Comparison of ENCODE assay signal across 15 mouse cellular contexts in genomic region chr5:150332810-150333209, GRCm38 (mm10).
A peak's percentile ranks its signal among the peaks of the same experiment; 100 is the strongest.
DNase-seq lines count a peak whose midpoint lies in the region; ATAC-seq and TF ChIP-seq lines count a peak whose summit lies in the region.
"Had no signal": no experiment of that assay in that cellular context is flagged by ENCODE, and none has a peak within 500 bp of the region (broad histone marks: within the 10 kb centered on the region; RNA-seq: fewer than 3 reads in every experiment).

No protein-coding gene starts in this region.

- no peak overlapping the region for H3K4me2 ChIP-seq in heart, embryonic 11.5 days
- H3K4me2 ChIP-seq in liver, embryonic 14.5 days (ENCODE audit: low read depth) = no peak overlapping the region
- H3K4me2 ChIP-seq: hindbrain, embryonic 12.5 days; midbrain, embryonic 11.5 days had no signal

- peak overlapping the region; percentile 51; the same call in 1 of the 2 replicates for H3K27ac ChIP-seq in heart, embryonic 11.5 days (ENCODE audit: low read depth, low read length)
- H3K27ac ChIP-seq in liver, embryonic 14.5 days = no peak overlapping the region
- H3K27ac ChIP-seq: hindbrain, embryonic 12.5 days; kidney, postnatal 0 days had no signal

- no peak overlapping the region for H3K9ac ChIP-seq in heart, embryonic 11.5 days (ENCODE audit: low read depth, low read length)
- H3K9ac ChIP-seq in liver, embryonic 14.5 days (replicated peaks) = no peak overlapping the region
- H3K9ac ChIP-seq: hindbrain, embryonic 12.5 days; lung, embryonic 14.5 days had no signal

- no peak for ATAC-seq in heart, embryonic 11.5 days (replicated peaks; ENCODE audit: insufficient number of reproducible peaks, low FRiP score, low TSS enrichment)
- peak; percentile 40; the same call in 1 of the 2 replicates for ATAC-seq in liver, embryonic 14.5 days (ENCODE audit: insufficient read depth)
- ATAC-seq in monocyte, adult 5-6 weeks (replicated peaks; ENCODE audit: insufficient number of reproducible peaks, low FRiP score, low TSS enrichment, poor library complexity, severe bottlenecking) = no peak

- H3K9me3 ChIP-seq in heart, embryonic 11.5 days (replicated peaks; ENCODE audit: control insufficient read depth, low read length) = no peaks in the 10 kb centered on the region; the same call in 1 of the 2 replicates
- no peaks in the 10 kb centered on the region for H3K9me3 ChIP-seq in liver, embryonic 14.5 days (ENCODE audit: control insufficient read depth, low read length)
- H3K9me3 ChIP-seq: hindbrain, embryonic 12.5 days had no signal

- WGBS in heart, embryonic 11.5 days (ENCODE audit: insufficient replicate concordance) = 52% methylated on average over 5 of the region's 5 CpGs
- 11% methylated on average over 5 of the region's 5 CpGs for WGBS in liver, embryonic 14.5 days (ENCODE audit: insufficient replicate concordance)

- TF ChIP-seq EP300 in liver, embryonic 14.5 days (IDR thresholded peaks at IDR 0.05; ENCODE audit: low read depth) = no peak

- H3K36me3 ChIP-seq in heart, embryonic 11.5 days (ENCODE audit: control insufficient read depth, insufficient read depth, low read length) = no peaks in the 10 kb centered on the region
- no peaks in the 10 kb centered on the region for H3K36me3 ChIP-seq in liver, embryonic 14.5 days (replicated peaks; ENCODE audit: control insufficient read depth, insufficient read depth, low read depth)
- H3K36me3 ChIP-seq: hindbrain, embryonic 12.5 days had no signal

- TF ChIP-seq CTCF in liver, embryonic 14.5 days (IDR thresholded peaks at IDR 0.05; ENCODE audit: low read depth) = no peak

- peak; percentile 40 to 48 for DNase-seq in heart, adult 18-20 months
- no peak for DNase-seq in heart, adult 11 months
- peak; percentile 67 for DNase-seq in 416B (ENCODE audit: low read depth)
- no peak for DNase-seq in liver, embryonic 14.5 days (ENCODE audit: low read depth in 3 of 3, low spot score in 3 of 3)
- no peak for DNase-seq in embryo, embryonic 10 days (ENCODE audit: low spot score)
- no peak for DNase-seq in gastrocnemius, postnatal 25 days
- DNase-seq: cerebellum, postnatal 10 days; right cerebral cortex, postnatal 25 days; thymus, adult 18-20 months had no signal

- H3K4me3 ChIP-seq in heart, embryonic 11.5 days (ENCODE audit: low read depth, low read length) = no peak overlapping the region
- no peak overlapping the region for H3K4me3 ChIP-seq in liver, embryonic 14.5 days (ENCODE audit: insufficient read depth in 1 of 2, low read depth in 2 of 2, low read length in 2 of 2)
- H3K4me3 ChIP-seq: hindbrain, embryonic 12.5 days had no signal

- peaks cover 10% of the 10 kb centered on the region for H3K4me1 ChIP-seq in heart, embryonic 11.5 days (ENCODE audit: control insufficient read depth, insufficient read depth, low read length)
- H3K4me1 ChIP-seq in liver, embryonic 14.5 days (replicated peaks; ENCODE audit: control insufficient read depth in 2 of 2, insufficient read depth in 2 of 2, low read length in 1 of 2) = peaks cover 0 to 6% of the 10 kb centered on the region in 2 experiments; a peak in 2 of 4 replicates
- H3K4me1 ChIP-seq: hindbrain, embryonic 12.5 days had no signal

- H3K27me3 ChIP-seq in heart, embryonic 11.5 days (ENCODE audit: control insufficient read depth, insufficient read depth, low read length) = no peaks in the 10 kb centered on the region
- H3K27me3 ChIP-seq in liver, embryonic 14.5 days (ENCODE audit: control insufficient read depth, insufficient read depth, low read length) = no peaks in the 10 kb centered on the region
- H3K27me3 ChIP-seq: hindbrain, embryonic 12.5 days had no signal

Comparison
In these comparisons a context has a peak if more than half of its experiments do, and no peak if none do; other contexts are left out.
1. DNase-seq: peak in heart, adult 18-20 months (2 of 2) and 416B (single experiment); none in heart, adult 11 months (single experiment), liver, embryonic 14.5 days (0 of 3), embryo, embryonic 10 days (single experiment) and gastrocnemius, postnatal 25 days (single experiment).